ENCODE assay signal across 8 mouse cellular contexts in genomic region chr2:180103151-180103977, GRCm38 (mm10). TPM values are rescaled to one million over a fixed set of nuclear protein-coding genes. Genes with fewer than 3 reads are reported as not detected.
DNase-seq lines count a peak whose midpoint lies in the region; ATAC-seq and TF ChIP-seq lines count a peak whose summit lies in the region.

No protein-coding gene starts in this region.

- H3K4me2 ChIP-seq in kidney, embryonic 14.5 days (replicated peaks; ENCODE audit: low read depth, low read length), result peak overlapping the region; percentile 99
- H3K4me2 ChIP-seq in forebrain, embryonic 11.5 days (ENCODE audit: low read depth, low read length, severe bottlenecking), result peak overlapping the region; percentile 81
- peak overlapping the region; percentile 79 for H3K4me2 ChIP-seq in liver, embryonic 13.5 days

- TF ChIP-seq CTCF in G1E (IDR thresholded peaks at IDR 0.05; ENCODE audit: low read depth, low read length), result no peak

- under 1% methylated on average over 52 of the region's 57 CpGs for WGBS in kidney, embryonic 14.5 days
- 1% methylated on average over 51 of the region's 57 CpGs for WGBS in forebrain, embryonic 11.5 days
- 4% methylated on average over 57 of the region's 57 CpGs for WGBS in liver, embryonic 13.5 days (ENCODE audit: insufficient replicate concordance)

- H3K27ac ChIP-seq in kidney, embryonic 14.5 days (ENCODE audit: low read depth, low read length), result no peak overlapping the region
- no peak overlapping the region for H3K27ac ChIP-seq in forebrain, embryonic 11.5 days (ENCODE audit: low read depth, low read length)
- no peak overlapping the region for H3K27ac ChIP-seq in liver, embryonic 13.5 days

- no peaks in the 10 kb centered on the region for H3K9me3 ChIP-seq in kidney, embryonic 14.5 days (ENCODE audit: control insufficient read depth, low read length)
- no peaks in the 10 kb centered on the region for H3K9me3 ChIP-seq in G1E (replicated peaks)
- no peaks in the 10 kb centered on the region for H3K9me3 ChIP-seq in forebrain, embryonic 11.5 days (ENCODE audit: control insufficient read depth, low read length)
- no peaks in the 10 kb centered on the region for H3K9me3 ChIP-seq in liver, embryonic 13.5 days (replicated peaks)

- no peaks in the 10 kb centered on the region for H3K36me3 ChIP-seq in kidney, embryonic 14.5 days (ENCODE audit: control insufficient read depth, insufficient read depth, low read length)
- H3K36me3 ChIP-seq in G1E (replicated peaks), result no peaks in the 10 kb centered on the region
- H3K36me3 ChIP-seq in forebrain, embryonic 11.5 days (ENCODE audit: control insufficient read depth, insufficient read depth, low read length), result no peaks in the 10 kb centered on the region
- no peaks in the 10 kb centered on the region for H3K36me3 ChIP-seq in liver, embryonic 13.5 days

- DNase-seq in kidney, postnatal 25 days, result no peak
- no peak for DNase-seq in G1E (ENCODE audit: low spot score)
- DNase-seq in forebrain, embryonic 11.5 days (ENCODE audit: low spot score), result no peak
- DNase-seq in liver, embryonic 13.5 days, result no peak
- no peak for DNase-seq in spleen, postnatal 10 days (ENCODE audit: low spot score in 2 of 2)
- no peak for DNase-seq in frontal cortex, postnatal 10 days (ENCODE audit: low spot score in 2 of 2)

- peak overlapping the region; percentile 34; the same call in 1 of the 2 replicates for H3K9ac ChIP-seq in kidney, embryonic 14.5 days (ENCODE audit: low read depth, low read length)
- peak overlapping the region; percentile 59 for H3K9ac ChIP-seq in forebrain, embryonic 11.5 days (ENCODE audit: low read length)
- no peak overlapping the region for H3K9ac ChIP-seq in liver, embryonic 13.5 days

- ATAC-seq in kidney, embryonic 14.5 days (ENCODE audit: low FRiP score, low TSS enrichment), result no peak
- ATAC-seq in G1E (ENCODE audit: extremely low read depth, insufficient number of reproducible peaks, low FRiP score, poor library complexity, severe bottlenecking), result no peak
- ATAC-seq in forebrain, embryonic 11.5 days (replicated peaks; ENCODE audit: low FRiP score), result no peak
- no peak for ATAC-seq in liver, embryonic 13.5 days (ENCODE audit: low read depth)
- no peak for ATAC-seq in granulocyte monocyte progenitor cell, adult 5-6 weeks (replicated peaks; ENCODE audit: poor library complexity, severe bottlenecking)

- peaks cover 7% of the 10 kb centered on the region; the same call in 1 of the 2 replicates for H3K4me1 ChIP-seq in kidney, embryonic 14.5 days (ENCODE audit: control insufficient read depth, insufficient read depth, low read length)
- peaks cover 21% of the 10 kb centered on the region for H3K4me1 ChIP-seq in G1E (ENCODE audit: insufficient read depth, low read depth, low read length)
- peaks cover 15% of the 10 kb centered on the region; the same call in 1 of the 2 replicates for H3K4me1 ChIP-seq in forebrain, embryonic 11.5 days (replicated peaks; ENCODE audit: control insufficient read depth, insufficient read depth, low read length)
- peaks cover 27% of the 10 kb centered on the region for H3K4me1 ChIP-seq in liver, embryonic 13.5 days (replicated peaks)

- H3K4me3 ChIP-seq in kidney, embryonic 14.5 days (ENCODE audit: low read length), result peak overlapping the region; percentile 50
- peak overlapping the region; percentile 65; the same call in 1 of the 2 replicates for H3K4me3 ChIP-seq in G1E (ENCODE audit: low read depth, low read length)
- H3K4me3 ChIP-seq in forebrain, embryonic 11.5 days (ENCODE audit: low read depth, low read length), result peak overlapping the region; percentile 45
- peak overlapping the region; percentile 55 for H3K4me3 ChIP-seq in liver, embryonic 13.5 days (replicated peaks)

- peaks cover 77% of the 10 kb centered on the region for H3K27me3 ChIP-seq in kidney, embryonic 14.5 days (ENCODE audit: control insufficient read depth, insufficient read depth, low read length)
- peaks cover 81% of the 10 kb centered on the region for H3K27me3 ChIP-seq in G1E (ENCODE audit: insufficient read depth, low read length)
- peaks cover 52% of the 10 kb centered on the region for H3K27me3 ChIP-seq in forebrain, embryonic 11.5 days (ENCODE audit: control insufficient read depth, insufficient read depth, low read length)
- peaks cover 82% of the 10 kb centered on the region for H3K27me3 ChIP-seq in liver, embryonic 13.5 days

RNA-seq across cellular contexts. Expression of gene Hrh3, which starts 0.9 kb away (rescaled TPM):
- not detected in 2 replicates for polyA plus RNA-seq in kidney, embryonic 14.5 days (2014; fragmentation: Nextera tagmentation; extraction: Ambion mirVana)
- total RNA-seq in G1E (2014; fragmentation: Nextera tagmentation), result not detected in 2 replicates
- total RNA-seq in G1E (2017), result 0.11 TPM in 1 of 2 replicates, not detected in the other
- polyA plus RNA-seq in G1E (2012), result not detected in 2 replicates
- 0.95 and 1.1 TPM in 2 replicates for polyA plus RNA-seq in forebrain, embryonic 11.5 days (2014; fragmentation: Nextera tagmentation; extraction: Ambion mirVana)
- polyA plus RNA-seq in liver, embryonic 13.5 days (2015; fragmentation: Nextera tagmentation; extraction: Ambion mirVana), result not detected in 2 replicates
- not detected in 2 replicates for total RNA-seq in granulocyte monocyte progenitor cell, adult 5-6 weeks (2014; fragmentation: Nextera tagmentation)
- total RNA-seq in granulocyte monocyte progenitor cell, adult 5-6 weeks (2017), result not detected in 2 replicates

RNA-seq across cellular contexts. Expression of gene Osbpl2, which starts 15.7 kb away (rescaled TPM):
- 18.4 and 34.4 TPM in 2 replicates for polyA plus RNA-seq in kidney, embryonic 14.5 days (2014; fragmentation: Nextera tagmentation; extraction: Ambion mirVana)
- total RNA-seq in G1E (2014; fragmentation: Nextera tagmentation) (20.9 and 25.6 TPM in 2 replicates), G1E (2017) (24.5 and 25.0 TPM in 2 replicates)
- polyA plus RNA-seq in G1E (2012), result 16.3 and 22.0 TPM in 2 replicates
- 40.9 and 43.8 TPM in 2 replicates for polyA plus RNA-seq in forebrain, embryonic 11.5 days (2014; fragmentation: Nextera tagmentation; extraction: Ambion mirVana)
- 10.1 and 10.4 TPM in 2 replicates for polyA plus RNA-seq in liver, embryonic 13.5 days (2015; fragmentation: Nextera tagmentation; extraction: Ambion mirVana)
- 35.1 and 35.9 TPM in 2 replicates for total RNA-seq in granulocyte monocyte progenitor cell, adult 5-6 weeks (2014; fragmentation: Nextera tagmentation)
- 27.3 and 32.2 TPM in 2 replicates for total RNA-seq in granulocyte monocyte progenitor cell, adult 5-6 weeks (2017)

RNA-seq across cellular contexts. Expression of gene Mtg2, which starts 33.0 kb away (rescaled TPM):
- 24.6 and 28.6 TPM in 2 replicates for polyA plus RNA-seq in kidney, embryonic 14.5 days (2014; fragmentation: Nextera tagmentation; extraction: Ambion mirVana)
- total RNA-seq in G1E (2014; fragmentation: Nextera tagmentation) (11.0 and 12.3 TPM in 2 replicates), G1E (2017) (21.7 and 24.8 TPM in 2 replicates)
- 12.9 and 14.8 TPM in 2 replicates for polyA plus RNA-seq in G1E (2012)
- 32.3 and 34.8 TPM in 2 replicates for polyA plus RNA-seq in forebrain, embryonic 11.5 days (2014; fragmentation: Nextera tagmentation; extraction: Ambion mirVana)
- polyA plus RNA-seq in liver, embryonic 13.5 days (2015; fragmentation: Nextera tagmentation; extraction: Ambion mirVana), result 14.7 and 15.2 TPM in 2 replicates
- 15.8 and 17.7 TPM in 2 replicates for total RNA-seq in granulocyte monocyte progenitor cell, adult 5-6 weeks (2014; fragmentation: Nextera tagmentation)
- total RNA-seq in granulocyte monocyte progenitor cell, adult 5-6 weeks (2017), result 13.1 and 19.1 TPM in 2 replicates
